Mouse (Mus musculus): Measurements from ENCODE around the gene Il9r. TPM values are rescaled to one million over a fixed set of nuclear protein-coding genes. Genes with fewer than 3 reads are reported as not detected.

Gene Il9r
- polyA plus RNA-seq, 1 experiment from 2014 or later = 0.15 TPM

DNA sequence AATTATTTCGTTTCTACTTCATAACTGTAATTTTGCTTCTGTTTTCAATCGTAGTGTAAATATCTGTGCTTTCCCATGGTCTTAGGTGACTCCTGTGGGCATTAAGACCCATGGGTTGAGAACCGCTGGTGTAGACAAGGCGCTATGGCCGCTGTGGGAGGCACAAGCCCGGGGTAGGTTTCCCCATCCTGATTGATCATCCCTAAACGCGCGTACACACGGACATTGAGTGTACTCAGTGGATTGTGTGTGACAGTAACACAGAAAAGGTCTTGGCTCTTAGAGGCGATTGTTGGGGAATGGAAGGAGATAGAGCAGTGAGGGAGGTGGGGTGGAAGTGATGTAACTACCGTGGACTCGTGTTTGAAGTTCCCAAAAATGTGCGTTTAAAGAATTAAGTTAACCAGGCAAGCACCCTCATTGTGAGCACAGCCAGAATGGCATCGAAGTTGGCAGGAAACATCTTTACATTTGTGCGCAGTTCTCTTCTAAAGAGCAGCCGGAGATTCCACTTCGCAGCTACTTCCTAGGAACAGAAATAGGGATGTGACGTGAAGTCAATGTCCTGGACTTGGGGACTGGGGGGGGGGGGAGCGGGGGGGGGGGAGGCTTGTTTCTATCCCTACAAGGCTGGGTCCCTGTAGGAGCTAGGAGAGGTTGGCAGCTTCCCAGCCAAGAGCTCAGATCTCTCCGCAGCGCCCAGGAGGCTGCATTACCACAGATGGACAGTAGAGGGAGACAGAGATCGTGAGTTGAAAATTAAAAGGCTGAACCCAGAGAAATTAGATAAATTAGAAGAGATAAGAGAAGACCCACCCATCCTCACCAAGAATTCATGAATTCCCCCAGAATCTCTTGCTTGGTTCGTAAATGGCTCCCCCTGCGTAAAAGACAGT, 17.9 kb downstream of the Il9r start:
- H3K27ac ChIP-seq (replicated peaks) = no peak overlapping the region
- ATAC-seq (ENCODE audit: extremely low read depth, insufficient number of reproducible peaks, low FRiP score, low TSS enrichment) = no peak
- no peaks in the 10 kb centered on the region for H3K36me3 ChIP-seq
- H3K4me1 ChIP-seq = no peaks in the 10 kb centered on the region
- H3K9ac ChIP-seq = no peak overlapping the region
- H3K9me3 ChIP-seq = no peaks in the 10 kb centered on the region; the same call in 1 of the 2 replicates
- WGBS = 44% methylated on average over 25 of the region's 25 CpGs
- H3K4me3 ChIP-seq = no peak overlapping the region
- H3K27me3 ChIP-seq (replicated peaks) = peaks cover 8% of the 10 kb centered on the region
- no peak overlapping the region for H3K4me2 ChIP-seq

DNA sequence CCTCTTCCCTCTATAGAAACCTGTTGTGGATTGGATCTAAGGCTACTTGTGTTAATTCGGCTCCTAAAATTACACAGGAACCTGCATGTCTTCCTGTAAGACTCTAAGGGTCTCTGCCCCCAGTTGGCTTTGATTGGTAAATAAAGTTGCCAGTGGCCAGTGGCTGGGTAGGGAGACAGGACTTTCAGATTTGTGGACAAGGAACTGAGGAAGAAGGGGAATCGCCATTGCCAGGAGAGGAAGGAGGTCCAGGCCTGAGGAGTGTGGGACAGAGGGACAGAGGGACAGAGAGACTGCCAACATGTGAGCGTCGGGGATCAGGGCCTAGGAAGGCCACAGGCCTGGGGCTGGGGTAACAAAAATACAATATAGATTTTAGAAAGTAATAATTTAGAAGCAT, 18.8 kb downstream of the Il9r start:
- H3K27me3 ChIP-seq (replicated peaks) = peaks cover 8% of the 10 kb centered on the region
- H3K9ac ChIP-seq = no peak overlapping the region
- H3K36me3 ChIP-seq = no peaks in the 10 kb centered on the region
- H3K27ac ChIP-seq (replicated peaks) = no peak overlapping the region
- no peaks in the 10 kb centered on the region; the same call in 1 of the 2 replicates for H3K9me3 ChIP-seq
- 73% methylated on average over 4 of the region's 4 CpGs for WGBS
- no peak overlapping the region for H3K4me3 ChIP-seq
- H3K4me1 ChIP-seq = no peaks in the 10 kb centered on the region
- no peak overlapping the region for H3K4me2 ChIP-seq
- no peak for ATAC-seq (ENCODE audit: extremely low read depth, insufficient number of reproducible peaks, low FRiP score, low TSS enrichment)

DNA sequence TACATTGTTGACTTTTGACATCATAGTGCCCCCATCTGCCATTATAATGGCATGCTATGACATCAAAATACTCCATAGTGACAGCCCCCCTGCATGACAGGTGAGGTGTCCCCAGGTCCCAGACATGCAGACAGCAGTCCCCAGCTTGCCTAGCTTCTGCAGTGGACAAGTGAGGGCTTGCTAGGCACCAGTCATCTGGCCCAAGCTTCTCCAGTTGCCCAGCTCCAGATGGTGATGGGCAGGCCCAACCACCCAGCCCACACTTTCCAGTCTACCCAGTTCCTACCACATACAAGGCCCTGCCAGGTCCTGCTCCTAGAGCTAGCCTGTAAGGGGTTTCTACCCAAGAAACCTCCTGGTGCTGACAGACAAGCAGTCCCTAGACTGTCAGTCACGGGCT, 21.6 kb downstream of the Il9r start:
- no peak overlapping the region for H3K4me3 ChIP-seq
- H3K9ac ChIP-seq = no peak overlapping the region
- no peak overlapping the region for H3K4me2 ChIP-seq
- ATAC-seq (ENCODE audit: extremely low read depth, insufficient number of reproducible peaks, low FRiP score, low TSS enrichment) = no peak
- 68% methylated on average over 1 of the region's 1 CpGs for WGBS
- no peak overlapping the region for H3K27ac ChIP-seq (replicated peaks)
- no peaks in the 10 kb centered on the region for H3K4me1 ChIP-seq
- no peaks in the 10 kb centered on the region; the same call in 1 of the 2 replicates for H3K9me3 ChIP-seq
- H3K27me3 ChIP-seq (replicated peaks) = peaks cover 5% of the 10 kb centered on the region
- H3K36me3 ChIP-seq = no peaks in the 10 kb centered on the region

DNA sequence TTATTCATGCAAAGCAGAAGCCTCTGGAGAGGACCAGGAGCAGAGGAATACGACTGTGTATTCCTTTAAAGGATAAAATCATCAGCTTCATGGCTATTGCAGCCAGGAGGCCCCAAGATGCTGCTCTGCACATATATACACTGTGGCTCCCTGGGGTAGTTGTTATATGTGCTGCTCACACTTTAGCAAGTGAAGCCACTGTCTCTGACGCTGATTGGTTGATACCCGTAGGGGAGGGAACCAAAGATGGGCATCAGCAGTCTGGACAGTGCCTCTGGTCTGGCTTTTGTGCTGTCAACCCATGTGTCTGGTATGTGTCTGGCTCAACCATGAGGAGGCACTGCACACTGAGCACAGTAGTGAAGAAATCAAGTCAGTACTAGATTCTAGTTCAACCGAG, 33.4 kb downstream of the Il9r start:
- H3K9ac ChIP-seq = no peak overlapping the region
- no peaks in the 10 kb centered on the region for H3K36me3 ChIP-seq
- H3K27ac ChIP-seq (replicated peaks) = no peak overlapping the region
- H3K27me3 ChIP-seq (replicated peaks) = peaks cover 10% of the 10 kb centered on the region
- no peak overlapping the region for H3K4me3 ChIP-seq
- 45% methylated on average over 4 of the region's 4 CpGs for WGBS
- H3K4me1 ChIP-seq = peaks cover 9% of the 10 kb centered on the region
- no peak overlapping the region for H3K4me2 ChIP-seq
- H3K9me3 ChIP-seq = no peaks in the 10 kb centered on the region; the same call in 1 of the 2 replicates
- ATAC-seq (ENCODE audit: extremely low read depth, insufficient number of reproducible peaks, low FRiP score, low TSS enrichment) = no peak

DNA sequence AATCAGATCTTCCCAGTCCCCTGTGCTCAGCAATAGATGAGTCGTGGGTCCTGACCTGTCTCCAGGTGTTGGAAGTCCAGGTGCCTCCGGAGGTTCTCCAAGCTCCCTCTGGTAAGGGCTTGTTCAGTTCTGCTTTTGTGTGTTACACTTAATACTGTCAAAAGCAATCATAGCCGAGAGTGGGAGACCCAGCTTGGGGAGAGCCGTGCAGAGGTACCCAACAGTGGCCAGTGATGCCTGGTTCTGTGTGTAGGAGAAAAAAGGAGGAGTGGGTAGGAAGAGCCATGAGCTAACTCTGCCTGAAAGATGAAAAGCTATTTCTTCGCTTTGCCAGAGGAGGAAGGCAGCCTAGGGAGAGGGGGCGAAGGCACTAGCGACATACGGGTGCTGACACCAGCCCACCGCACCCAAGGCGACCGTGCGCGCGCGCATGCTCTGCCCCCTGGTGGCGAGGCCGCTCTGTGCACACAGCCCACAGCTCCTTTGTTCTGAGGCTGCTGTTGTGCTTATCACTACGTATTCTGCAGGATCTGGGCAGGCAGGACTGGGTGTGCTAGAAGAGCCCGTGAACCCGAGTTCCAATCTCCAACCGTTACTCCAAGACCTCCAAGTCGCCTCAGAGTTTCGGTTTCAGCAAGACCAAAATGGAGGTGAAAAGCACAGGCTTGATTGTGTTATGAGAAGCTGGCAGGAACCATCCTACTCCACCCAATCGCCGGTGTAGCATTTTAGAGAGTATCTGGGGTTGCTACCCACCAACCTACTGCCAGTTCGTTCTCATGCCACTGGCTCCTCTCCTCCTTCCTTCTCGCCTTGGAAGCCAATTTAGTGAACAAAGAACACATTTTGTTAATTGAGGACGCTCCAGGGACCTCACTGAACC, 37.9 kb downstream of the Il9r start:
- WGBS = 13% methylated on average over 28 of the region's 28 CpGs
- Histone ChIP-seq H3K4me3 (peak overlapping the region; percentile 38), H3K4me2 (peak overlapping the region; percentile 67), H3K9me3 (no peaks in the 10 kb centered on the region), H3K36me3 (no peaks in the 10 kb centered on the region), H3K27me3 (replicated peaks) (peaks cover 38% of the 10 kb centered on the region), H3K27ac (replicated peaks) (no peak overlapping the region), H3K9ac (peak overlapping the region; percentile 62), H3K4me1 (peaks cover 11% of the 10 kb centered on the region)
- ATAC-seq (ENCODE audit: extremely low read depth, insufficient number of reproducible peaks, low FRiP score, low TSS enrichment) = no peak

DNA sequence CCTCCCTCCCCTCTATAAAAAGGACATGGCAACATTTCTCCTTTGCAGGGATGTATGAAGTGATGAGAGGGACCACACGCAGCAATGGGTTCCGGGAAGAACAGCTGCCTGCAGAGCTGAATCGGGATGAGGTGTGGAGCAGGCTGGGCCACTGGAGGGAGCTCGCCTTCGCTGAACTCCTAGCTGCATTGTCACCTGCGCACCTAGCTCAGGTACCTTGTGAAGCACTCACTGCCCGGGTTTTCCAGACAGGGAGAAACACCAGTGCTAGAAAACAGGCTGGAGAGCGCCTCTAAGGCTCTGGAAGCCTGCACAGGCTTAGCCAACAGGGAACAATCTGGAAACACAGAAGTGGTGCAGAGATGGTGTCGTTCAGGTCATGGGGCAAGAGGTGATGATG, 38.6 kb downstream of the Il9r start:
- Histone ChIP-seq H3K36me3 (no peaks in the 10 kb centered on the region), H3K27me3 (replicated peaks) (peaks cover 38% of the 10 kb centered on the region), H3K4me1 (peaks cover 11% of the 10 kb centered on the region), H3K9me3 (no peaks in the 10 kb centered on the region), H3K4me2 (peak overlapping the region; percentile 67), H3K4me3 (no peak overlapping the region), H3K9ac (no peak overlapping the region), H3K27ac (replicated peaks) (no peak overlapping the region)
- ATAC-seq (ENCODE audit: extremely low read depth, insufficient number of reproducible peaks, low FRiP score, low TSS enrichment) = no peak
- WGBS = 5% methylated on average over 9 of the region's 9 CpGs

DNA sequence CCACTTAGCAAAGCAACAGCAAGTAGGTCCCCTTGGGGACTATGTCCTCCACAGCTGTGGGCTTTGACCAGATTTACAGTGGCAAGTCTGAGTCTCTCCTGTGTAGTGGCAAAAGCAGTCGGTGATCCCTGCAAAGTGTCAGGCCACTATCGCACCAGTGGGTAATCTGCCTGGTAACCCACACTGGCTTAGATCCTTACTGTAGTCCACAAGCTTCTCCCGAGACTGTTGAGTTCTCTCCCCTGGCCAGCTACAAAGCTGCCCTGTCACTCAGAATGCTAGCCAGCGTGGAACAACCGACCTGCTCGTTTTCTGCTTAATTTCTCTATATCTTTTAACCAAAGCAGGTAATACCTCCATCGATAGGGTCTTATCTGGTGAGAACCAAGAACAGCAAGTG, 39.7 kb downstream of the Il9r start:
- H3K27ac ChIP-seq (replicated peaks) = no peak overlapping the region
- no peak overlapping the region for H3K4me2 ChIP-seq
- no peaks in the 10 kb centered on the region for H3K9me3 ChIP-seq
- H3K27me3 ChIP-seq (replicated peaks) = peaks cover 38% of the 10 kb centered on the region
- H3K4me1 ChIP-seq = peaks cover 11% of the 10 kb centered on the region
- ATAC-seq (ENCODE audit: extremely low read depth, insufficient number of reproducible peaks, low FRiP score, low TSS enrichment) = no peak
- H3K4me3 ChIP-seq = no peak overlapping the region
- no peak overlapping the region for H3K9ac ChIP-seq
- WGBS = 69% methylated on average over 7 of the region's 7 CpGs
- no peaks in the 10 kb centered on the region for H3K36me3 ChIP-seq

DNA sequence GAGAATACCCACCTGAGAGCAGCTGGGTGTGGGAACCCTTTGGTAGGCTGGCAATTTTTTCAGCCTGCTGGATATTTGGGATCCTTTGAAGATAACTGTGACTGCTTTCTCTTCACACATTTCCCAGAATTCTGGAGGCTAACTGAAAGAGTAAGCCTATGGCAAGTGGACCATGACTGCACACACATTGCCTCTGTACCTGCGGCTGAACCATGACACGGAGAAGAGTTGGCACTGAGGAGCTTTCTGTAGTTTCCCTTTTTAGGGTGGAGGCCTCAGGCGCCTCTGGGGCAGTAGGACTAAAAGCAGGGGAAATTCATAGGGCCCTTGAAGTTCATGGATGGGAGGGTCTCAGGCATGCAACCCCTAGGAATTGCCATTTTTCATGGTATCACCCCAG, 40.9 kb downstream of the Il9r start:
- Histone ChIP-seq H3K4me1 (peaks cover 11% of the 10 kb centered on the region), H3K9me3 (no peaks in the 10 kb centered on the region), H3K27ac (replicated peaks) (no peak overlapping the region), H3K27me3 (replicated peaks) (peaks cover 38% of the 10 kb centered on the region), H3K9ac (no peak overlapping the region), H3K4me3 (no peak overlapping the region), H3K36me3 (no peaks in the 10 kb centered on the region), H3K4me2 (no peak overlapping the region)
- WGBS = 86% methylated on average over 3 of the region's 3 CpGs
- ATAC-seq (ENCODE audit: extremely low read depth, insufficient number of reproducible peaks, low FRiP score, low TSS enrichment) = no peak

DNA sequence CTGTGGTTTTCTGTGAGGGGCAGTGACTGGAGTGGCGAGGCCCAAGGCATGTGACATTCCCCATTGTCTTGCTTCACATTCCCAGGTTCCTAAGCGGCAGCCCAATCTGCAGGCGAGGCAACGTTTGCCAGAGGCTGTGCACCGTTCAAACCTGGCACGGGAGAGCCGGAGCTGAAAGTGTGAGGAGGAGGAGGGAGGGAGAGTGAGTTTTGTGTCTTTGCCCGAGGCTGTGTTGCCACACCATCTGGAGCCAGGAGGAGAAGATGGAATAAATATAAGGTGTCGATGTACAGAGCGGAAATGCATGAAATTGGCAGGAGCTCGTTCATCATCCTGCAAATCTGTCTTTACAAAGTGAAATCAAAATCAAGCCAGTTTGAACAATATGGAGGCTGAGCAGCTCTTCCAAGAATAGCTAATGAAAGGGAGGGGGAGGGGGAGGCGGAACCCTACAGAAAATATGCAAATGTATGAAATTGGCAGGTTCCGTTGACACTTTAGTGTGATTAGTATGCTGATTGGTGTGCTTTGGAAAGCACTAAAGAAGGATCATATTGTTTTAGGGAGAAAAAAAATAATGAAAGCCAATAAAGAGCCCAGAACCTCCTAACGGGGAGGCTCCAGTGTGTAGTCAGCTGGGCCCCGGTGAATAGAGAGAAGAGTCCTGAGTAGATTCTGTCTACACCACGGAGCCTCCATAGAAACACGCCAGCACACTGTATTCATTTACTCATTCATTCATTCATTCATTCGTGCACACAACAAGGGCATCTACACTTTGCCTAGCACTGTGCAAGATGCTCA, 42.1 kb downstream of the Il9r start:
- ATAC-seq (ENCODE audit: extremely low read depth, insufficient number of reproducible peaks, low FRiP score, low TSS enrichment) = no peak
- H3K27me3 ChIP-seq (replicated peaks) = peaks cover 36% of the 10 kb centered on the region
- H3K9ac ChIP-seq = no peak overlapping the region
- H3K4me2 ChIP-seq = no peak overlapping the region
- H3K9me3 ChIP-seq = no peaks in the 10 kb centered on the region
- H3K4me1 ChIP-seq = peaks cover 11% of the 10 kb centered on the region
- H3K27ac ChIP-seq (replicated peaks) = no peak overlapping the region
- H3K4me3 ChIP-seq = no peak overlapping the region
- 63% methylated on average over 18 of the region's 18 CpGs for WGBS
- H3K36me3 ChIP-seq = no peaks in the 10 kb centered on the region

DNA sequence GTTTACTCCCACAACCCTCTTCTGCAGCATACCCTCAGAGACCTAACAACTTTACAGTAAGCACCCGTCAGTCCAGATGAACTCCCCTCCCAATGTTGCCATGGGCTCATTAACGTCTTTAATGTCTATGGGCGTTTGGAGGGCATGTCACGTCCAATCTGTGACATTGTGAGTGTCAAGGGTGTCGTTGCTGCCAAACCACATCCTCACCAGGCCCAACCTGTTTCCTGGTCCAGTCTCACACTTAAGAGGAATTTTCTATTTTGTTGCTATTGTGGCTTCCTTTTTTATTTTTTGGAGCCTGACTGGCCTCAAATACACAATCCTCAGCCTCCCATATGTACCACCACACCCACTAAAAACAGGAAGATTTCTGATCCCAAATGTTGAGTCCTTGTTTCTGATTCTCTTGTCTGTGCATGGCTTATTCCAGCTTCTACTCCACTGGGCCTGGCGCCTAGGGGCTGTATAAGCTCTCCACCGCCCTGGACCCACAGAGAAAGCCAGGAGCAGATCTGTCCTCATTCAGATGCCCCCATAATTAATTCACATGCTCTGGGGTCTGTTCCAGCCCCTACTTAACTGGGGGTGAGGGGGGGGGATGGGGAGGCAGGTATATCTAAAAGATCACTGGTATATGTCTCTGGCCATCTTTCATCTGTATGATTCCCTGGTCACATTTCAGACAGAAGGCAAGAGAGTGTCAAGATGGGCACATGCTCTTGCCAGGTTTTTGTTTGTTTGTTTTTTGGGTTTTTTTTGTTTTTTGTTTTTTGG, 43.0 kb downstream of the Il9r start:
- no peak overlapping the region for H3K4me3 ChIP-seq
- WGBS = 76% methylated on average over 7 of the region's 7 CpGs

More for the DNA sequence above, 43.0 kb downstream of the Il9r start:
- Histone ChIP-seq H3K4me2 (no peak overlapping the region), H3K4me1 (peaks cover 5% of the 10 kb centered on the region), H3K9me3 (no peaks in the 10 kb centered on the region), H3K9ac (no peak overlapping the region), H3K36me3 (no peaks in the 10 kb centered on the region), H3K27me3 (replicated peaks) (peaks cover 31% of the 10 kb centered on the region), H3K27ac (replicated peaks) (no peak overlapping the region)
- ATAC-seq (ENCODE audit: extremely low read depth, insufficient number of reproducible peaks, low FRiP score, low TSS enrichment) = no peak
